Mouse (Mus musculus): ENCODE results near the gene Zbtb16. TPM values are rescaled to one million over a fixed set of nuclear protein-coding genes. Genes with fewer than 3 reads are reported as not detected.
A peak's percentile ranks its signal among the peaks of the same experiment; 100 is the strongest.

Gene Zbtb16
- polyA plus RNA-seq, 1 experiment from 2014 or later, result 6.9 TPM

DNA sequence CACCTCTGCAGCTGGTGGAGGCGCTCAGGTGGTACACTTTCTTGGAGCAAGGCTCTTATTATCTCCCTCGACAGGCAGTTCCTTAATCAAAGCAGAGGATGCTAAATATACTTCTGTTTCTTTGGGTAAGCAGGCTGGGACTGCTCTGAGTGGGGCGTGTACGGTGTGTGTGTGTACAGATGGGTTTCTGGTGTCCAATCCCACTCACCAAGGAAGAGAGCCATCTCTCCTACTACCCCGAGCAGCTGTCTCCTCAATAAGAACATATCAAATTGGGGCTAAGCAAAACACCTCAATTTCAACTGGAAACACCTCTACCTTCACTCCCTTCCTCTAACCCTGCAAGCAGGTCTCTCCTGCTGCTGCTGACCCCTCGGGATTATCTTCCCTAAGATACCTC is 162.8 kb downstream of the Zbtb16 start:
- Histone ChIP-seq H3K4me2 (replicated peaks) (no peak overlapping the region), H3K9ac (no peak overlapping the region; the same call in 1 of the 2 replicates), H3K36me3 (no peaks in the 10 kb centered on the region), H3K4me1 (peaks cover 50% of the 10 kb centered on the region), H3K27ac (peak overlapping the region; percentile 67), H3K4me3 (no peak overlapping the region), H3K27me3 (no peaks in the 10 kb centered on the region), H3K9me3 (replicated peaks) (no peaks in the 10 kb centered on the region)
- no peak for ATAC-seq (ENCODE audit: low FRiP score)
- 68% methylated on average over 6 of the region's 6 CpGs for WGBS

DNA sequence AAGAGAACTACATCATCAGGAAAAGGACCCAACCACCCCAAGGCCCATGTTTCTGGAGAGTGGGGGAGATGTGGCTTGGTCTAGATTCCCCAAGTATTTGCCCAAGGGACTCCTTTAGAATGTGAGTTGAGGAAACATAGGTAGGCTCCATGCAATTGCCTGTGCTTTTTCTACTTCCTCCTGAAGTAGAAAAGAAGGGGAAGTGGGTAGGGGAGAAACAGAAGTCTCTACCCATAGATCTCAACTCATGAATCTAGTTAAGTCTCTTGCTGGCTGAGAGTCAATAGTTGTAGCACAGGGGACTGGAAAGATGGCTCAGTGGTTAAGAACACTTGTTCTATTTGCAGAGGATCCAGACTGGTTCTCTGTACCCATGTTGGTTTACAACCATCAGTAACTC is 164.2 kb downstream of the Zbtb16 start:
- Histone ChIP-seq H3K9me3 (replicated peaks) (no peaks in the 10 kb centered on the region), H3K27me3 (0 out of 2 replicates have a peak, but pooled peaks cover under 1% of the 10 kb centered on the region), H3K4me3 (no peak overlapping the region), H3K4me2 (replicated peaks) (no peak overlapping the region), H3K9ac (no peak overlapping the region), H3K27ac (no peak overlapping the region), H3K4me1 (peaks cover 39% of the 10 kb centered on the region), H3K36me3 (no peaks in the 10 kb centered on the region)
- no peak for ATAC-seq (ENCODE audit: low FRiP score)

DNA sequence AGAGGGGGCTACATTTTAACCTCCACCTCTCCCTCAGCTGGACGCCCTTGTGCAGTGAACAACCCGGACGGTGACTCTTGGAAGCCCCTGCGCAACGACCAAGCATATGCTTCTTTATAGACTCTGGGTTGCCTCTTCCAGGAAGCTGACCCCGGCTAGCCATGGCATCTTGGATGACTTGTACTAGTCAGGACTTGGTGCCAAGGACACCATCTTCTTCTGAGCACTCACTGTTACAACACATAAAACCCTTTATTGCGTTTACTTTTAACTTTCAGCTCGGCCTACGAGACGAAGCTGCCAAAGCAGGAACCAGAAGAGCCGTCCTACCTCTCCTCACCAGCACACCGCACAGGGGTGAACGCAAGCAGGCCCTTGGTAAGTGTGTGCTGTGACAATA is 165.9 kb downstream of the Zbtb16 start:
- Histone ChIP-seq H3K4me1 (peaks cover 30% of the 10 kb centered on the region), H3K9ac (no peak overlapping the region), H3K9me3 (replicated peaks) (no peaks in the 10 kb centered on the region), H3K36me3 (no peaks in the 10 kb centered on the region), H3K27ac (no peak overlapping the region), H3K27me3 (0 out of 2 replicates have a peak, but pooled peaks cover 4% of the 10 kb centered on the region), H3K4me3 (no peak overlapping the region), H3K4me2 (replicated peaks) (no peak overlapping the region)
- 89% methylated on average over 13 of the region's 13 CpGs for WGBS
- no peak for ATAC-seq (ENCODE audit: low FRiP score)

DNA sequence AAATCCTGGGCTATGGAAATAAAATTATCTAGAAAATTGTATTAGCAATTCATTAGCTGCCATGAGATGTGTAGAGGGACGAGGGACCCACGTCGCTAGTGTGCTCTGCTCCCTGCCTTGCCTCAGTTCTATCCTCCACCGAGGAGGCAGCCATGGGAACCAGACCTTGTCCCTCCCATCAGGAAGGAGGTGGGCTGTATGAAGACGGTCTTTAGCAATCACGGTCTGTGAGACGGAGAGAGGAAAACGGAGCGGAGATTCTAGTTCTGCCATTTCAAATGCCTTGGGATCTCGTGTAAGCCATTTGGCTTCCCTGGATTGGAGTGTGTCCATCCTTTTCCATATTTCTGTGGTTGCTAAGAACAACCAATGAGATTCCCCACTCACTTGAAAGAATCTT is 166.3 kb downstream of the Zbtb16 start:
- Histone ChIP-seq H3K36me3 (no peaks in the 10 kb centered on the region), H3K27ac (peak overlapping the region; percentile 35; the same call in 1 of the 2 replicates), H3K4me1 (peaks cover 25% of the 10 kb centered on the region), H3K9ac (no peak overlapping the region), H3K27me3 (0 out of 2 replicates have a peak, but pooled peaks cover 4% of the 10 kb centered on the region), H3K4me2 (replicated peaks) (no peak overlapping the region), H3K9me3 (replicated peaks) (no peaks in the 10 kb centered on the region), H3K4me3 (no peak overlapping the region)
- 73% methylated on average over 10 of the region's 10 CpGs for whole genome bisulfite sequencing
- ATAC-seq (ENCODE audit: low FRiP score), result no peak

DNA sequence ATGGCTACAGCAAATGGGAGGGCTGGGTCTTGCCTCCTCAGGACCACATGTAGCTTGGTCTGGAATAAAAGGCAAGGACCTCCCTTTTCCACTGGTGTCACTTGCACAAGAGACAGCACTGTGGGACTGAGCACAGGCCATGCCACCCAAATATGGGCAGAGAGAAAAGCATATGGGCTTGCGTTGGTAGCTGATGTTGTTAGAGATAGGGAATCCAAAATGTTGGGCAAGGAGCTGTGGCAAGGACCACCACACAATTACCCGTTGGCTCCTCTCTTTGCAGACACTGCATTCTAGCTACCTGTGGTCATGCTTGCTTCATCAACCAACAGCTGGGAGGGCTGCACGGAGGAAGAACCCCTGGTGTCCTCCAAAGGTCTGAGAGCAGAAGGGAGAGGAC is 169.3 kb downstream of the Zbtb16 start:
- Histone ChIP-seq H3K9me3 (replicated peaks) (no peaks in the 10 kb centered on the region), H3K4me2 (replicated peaks) (no peak overlapping the region), H3K27me3 (0 out of 2 replicates have a peak, but pooled peaks cover 7% of the 10 kb centered on the region), H3K4me1 (peaks cover 26% of the 10 kb centered on the region), H3K27ac (no peak overlapping the region), H3K9ac (no peak overlapping the region), H3K4me3 (no peak overlapping the region), H3K36me3 (no peaks in the 10 kb centered on the region)
- no peak for ATAC-seq (ENCODE audit: low FRiP score)
- 87% methylated on average over 3 of the region's 3 CpGs for WGBS

DNA sequence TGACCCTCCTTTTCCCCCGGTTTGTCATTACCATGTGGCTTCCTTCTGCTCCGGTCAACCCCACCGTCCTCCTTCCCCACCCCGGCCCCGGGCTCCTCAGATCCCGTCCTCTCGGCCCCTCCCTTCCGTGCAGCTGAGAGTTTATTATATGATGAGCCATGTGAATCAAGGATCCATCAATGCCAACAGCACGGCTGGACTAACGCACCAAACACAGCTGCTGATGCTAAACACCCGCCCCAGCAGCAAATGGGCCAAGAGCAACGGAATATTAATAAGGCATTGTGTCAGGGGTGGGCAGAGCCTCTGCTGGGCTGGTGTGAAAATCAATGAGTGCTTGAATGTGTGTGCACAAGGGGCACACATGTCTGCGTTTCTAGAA is 173.0 kb downstream of the Zbtb16 start:
- WGBS, result 18% methylated on average over 13 of the region's 13 CpGs
- peak overlapping the region; percentile 35 for H3K4me2 ChIP-seq (replicated peaks)
- no peak overlapping the region for H3K9ac ChIP-seq
- peak; percentile 76 for ATAC-seq (ENCODE audit: low FRiP score)
- H3K27ac ChIP-seq, result peak overlapping the region; percentile 78
- H3K27me3 ChIP-seq, result 0 out of 2 replicates have a peak, but pooled peaks cover 7% of the 10 kb centered on the region
- H3K36me3 ChIP-seq, result 0 out of 2 replicates have a peak, but pooled peaks cover 5% of the 10 kb centered on the region
- no peak overlapping the region for H3K4me3 ChIP-seq
- H3K4me1 ChIP-seq, result peaks cover 36% of the 10 kb centered on the region
- 0 out of 2 replicates have a peak, but pooled peaks cover 3% of the 10 kb centered on the region for H3K9me3 ChIP-seq (replicated peaks)

DNA sequence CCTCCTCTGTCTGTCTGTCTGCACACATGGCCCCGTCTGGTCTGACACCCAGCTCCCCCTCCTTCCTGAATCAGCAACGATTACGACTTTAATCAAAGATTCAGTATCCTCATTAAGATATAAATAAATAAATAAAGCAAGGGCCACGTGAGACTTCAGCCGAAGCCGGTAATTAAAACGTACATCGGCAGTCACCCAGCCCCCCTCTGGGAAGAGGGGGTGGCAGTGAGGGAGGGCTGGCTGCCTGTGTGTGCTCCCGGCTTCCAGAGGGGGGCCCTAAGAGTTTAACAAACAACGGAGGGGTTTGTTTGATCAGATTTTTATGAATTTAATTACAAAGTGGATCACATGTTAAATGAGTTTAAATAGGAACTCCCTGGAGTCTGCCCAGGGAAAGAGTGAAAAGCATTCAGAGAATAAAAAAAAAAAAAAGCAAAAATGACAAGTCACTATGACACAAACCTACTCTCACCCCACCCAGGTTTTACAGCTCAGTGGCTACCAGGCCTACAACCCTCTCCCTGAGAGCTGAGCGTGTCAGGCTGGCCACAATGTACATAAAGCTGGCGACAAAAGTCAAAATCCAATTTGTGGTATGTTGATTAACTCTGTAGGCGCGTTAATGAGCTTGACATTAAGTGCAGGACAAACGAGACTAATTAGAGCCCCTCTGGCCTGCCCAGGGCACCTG is 173.5 kb downstream of the Zbtb16 start:
- no peak overlapping the region for H3K9ac ChIP-seq
- H3K4me1 ChIP-seq, result peaks cover 36% of the 10 kb centered on the region
- peak overlapping the region; percentile 79 for H3K27ac ChIP-seq
- H3K9me3 ChIP-seq (replicated peaks), result 0 out of 2 replicates have a peak, but pooled peaks cover 3% of the 10 kb centered on the region
- peak; percentile 62 for ATAC-seq (ENCODE audit: low FRiP score)
- H3K27me3 ChIP-seq, result 0 out of 2 replicates have a peak, but pooled peaks cover 7% of the 10 kb centered on the region
- 0 out of 2 replicates have a peak, but pooled peaks cover 5% of the 10 kb centered on the region for H3K36me3 ChIP-seq
- H3K4me3 ChIP-seq, result no peak overlapping the region
- 25% methylated on average over 15 of the region's 15 CpGs for WGBS
- peak overlapping the region; percentile 35 for H3K4me2 ChIP-seq (replicated peaks)

DNA sequence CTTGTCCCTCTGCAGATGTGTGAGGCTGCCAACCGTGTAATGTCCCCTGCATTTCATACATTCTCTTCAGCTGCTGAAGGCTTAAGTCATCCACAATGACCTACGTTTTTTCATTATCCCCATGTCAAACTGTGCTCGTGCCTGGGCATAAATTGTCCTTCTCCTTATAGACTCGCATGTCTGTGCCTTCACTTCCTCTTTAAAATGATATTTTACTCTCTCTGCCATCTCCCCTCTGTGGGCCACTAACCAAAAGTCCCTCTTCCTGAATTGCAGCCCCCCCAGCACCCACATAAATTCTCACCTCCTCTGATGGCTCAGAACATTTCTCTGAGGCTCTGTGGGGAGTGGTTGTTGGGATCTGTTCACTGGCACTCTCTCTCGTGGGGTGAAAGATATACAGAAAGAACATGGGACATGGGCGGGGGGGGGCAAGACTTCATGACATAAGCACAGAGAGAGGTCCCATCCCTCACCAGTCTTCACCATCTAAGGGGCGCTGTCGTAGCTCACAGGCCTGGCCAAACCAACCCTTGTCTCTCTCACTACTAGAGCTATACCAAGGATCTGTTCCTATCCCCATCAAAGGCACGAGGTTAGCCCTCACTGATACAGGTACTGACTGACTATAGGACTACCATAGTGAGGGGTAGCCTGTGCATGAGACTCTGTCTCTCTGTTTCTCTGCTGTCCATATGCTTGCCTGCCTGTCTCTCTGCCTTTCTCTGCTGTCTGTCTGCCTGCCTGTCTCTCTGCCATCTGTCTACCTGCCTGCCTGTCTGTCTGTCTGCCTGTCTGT is 174.6 kb downstream of the Zbtb16 start:
- 52% methylated on average over 9 of the region's 9 CpGs for WGBS

DNA sequence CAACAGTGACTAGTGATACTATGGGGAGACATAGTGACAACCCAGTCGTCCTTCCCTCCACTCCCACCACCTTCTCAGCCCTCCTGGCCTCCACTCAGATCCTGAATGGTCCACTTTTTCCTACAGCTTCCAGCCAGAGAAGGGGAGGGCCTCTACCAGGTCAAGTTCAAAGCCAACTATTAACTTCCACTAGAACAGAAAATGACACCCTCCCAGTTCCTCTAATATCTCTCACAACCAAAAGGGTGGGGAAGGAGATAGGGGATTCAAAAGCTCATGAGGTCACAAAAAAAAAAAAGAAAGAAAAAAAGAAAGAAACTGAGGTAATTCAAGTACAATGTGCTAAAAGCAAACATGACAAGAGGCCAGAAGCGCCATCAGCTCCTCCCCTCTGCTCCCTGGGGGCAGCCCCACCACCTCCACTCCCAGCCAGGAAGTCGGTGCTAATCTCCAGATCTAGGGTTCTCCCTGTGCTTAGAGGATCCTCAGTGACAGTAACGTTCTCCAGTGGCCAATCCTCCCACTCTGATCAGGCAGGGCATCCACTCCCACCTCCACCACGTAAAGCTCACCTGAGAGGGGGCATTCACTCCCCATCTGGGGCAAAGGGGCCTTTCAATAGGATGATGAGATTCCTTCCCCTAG is 180.4 kb downstream of the Zbtb16 start:
- no peak for ATAC-seq (ENCODE audit: low FRiP score)
- Histone ChIP-seq H3K4me2 (replicated peaks) (no peak overlapping the region), H3K27me3 (no peaks in the 10 kb centered on the region), H3K4me3 (no peak overlapping the region), H3K9ac (no peak overlapping the region), H3K4me1 (peaks cover 25% of the 10 kb centered on the region), H3K36me3 (0 out of 2 replicates have a peak, but pooled peaks cover 5% of the 10 kb centered on the region), H3K9me3 (replicated peaks) (0 out of 2 replicates have a peak, but pooled peaks cover 3% of the 10 kb centered on the region), H3K27ac (no peak overlapping the region)
- 29% methylated on average over 5 of the region's 5 CpGs for WGBS

More for the DNA sequence above, 174.6 kb downstream of the Zbtb16 start:
- 0 out of 2 replicates have a peak, but pooled peaks cover 4% of the 10 kb centered on the region for H3K27me3 ChIP-seq
- no peak overlapping the region for H3K4me2 ChIP-seq (replicated peaks)
- H3K9me3 ChIP-seq (replicated peaks), result 0 out of 2 replicates have a peak, but pooled peaks cover 3% of the 10 kb centered on the region
- H3K9ac ChIP-seq, result no peak overlapping the region; the same call in 1 of the 2 replicates
- no peak overlapping the region for H3K4me3 ChIP-seq
- H3K27ac ChIP-seq, result peak overlapping the region; percentile 79
- ATAC-seq (ENCODE audit: low FRiP score), result 0 out of 2 replicates have a peak, but pooled peaks have one; percentile 23
- H3K36me3 ChIP-seq, result 0 out of 2 replicates have a peak, but pooled peaks cover 5% of the 10 kb centered on the region
- H3K4me1 ChIP-seq, result peaks cover 39% of the 10 kb centered on the region

DNA sequence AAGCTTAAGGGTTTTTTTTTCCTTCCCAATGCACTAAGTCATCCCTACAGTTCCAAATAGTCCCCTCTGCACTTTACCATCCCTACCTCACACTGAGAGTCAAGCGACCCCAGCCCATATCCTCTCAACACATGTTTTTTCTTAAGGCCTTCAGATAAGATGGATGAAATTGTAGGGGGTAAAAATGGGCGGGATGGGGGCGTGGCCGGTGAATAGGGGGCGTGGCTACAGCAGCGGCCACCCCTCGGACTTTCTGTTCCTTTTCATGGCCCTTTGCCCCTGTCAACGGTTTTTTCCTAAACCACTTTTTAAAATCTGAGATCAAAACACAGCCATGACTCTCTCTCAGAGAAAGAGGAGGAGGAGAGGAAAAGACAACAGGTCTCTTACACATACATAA is 181.3 kb downstream of the Zbtb16 start:
- no peak overlapping the region for H3K9ac ChIP-seq
- 0 out of 2 replicates have a peak, but pooled peaks cover 5% of the 10 kb centered on the region for H3K36me3 ChIP-seq
- ATAC-seq (ENCODE audit: low FRiP score), result no peak
- 5% methylated on average over 8 of the region's 8 CpGs for WGBS
- no peak overlapping the region for H3K4me2 ChIP-seq (replicated peaks)
- no peak overlapping the region for H3K4me3 ChIP-seq
- H3K27me3 ChIP-seq, result no peaks in the 10 kb centered on the region
- peaks cover 28% of the 10 kb centered on the region for H3K4me1 ChIP-seq
- H3K9me3 ChIP-seq (replicated peaks), result 0 out of 2 replicates have a peak, but pooled peaks cover 3% of the 10 kb centered on the region
- H3K27ac ChIP-seq, result no peak overlapping the region

DNA sequence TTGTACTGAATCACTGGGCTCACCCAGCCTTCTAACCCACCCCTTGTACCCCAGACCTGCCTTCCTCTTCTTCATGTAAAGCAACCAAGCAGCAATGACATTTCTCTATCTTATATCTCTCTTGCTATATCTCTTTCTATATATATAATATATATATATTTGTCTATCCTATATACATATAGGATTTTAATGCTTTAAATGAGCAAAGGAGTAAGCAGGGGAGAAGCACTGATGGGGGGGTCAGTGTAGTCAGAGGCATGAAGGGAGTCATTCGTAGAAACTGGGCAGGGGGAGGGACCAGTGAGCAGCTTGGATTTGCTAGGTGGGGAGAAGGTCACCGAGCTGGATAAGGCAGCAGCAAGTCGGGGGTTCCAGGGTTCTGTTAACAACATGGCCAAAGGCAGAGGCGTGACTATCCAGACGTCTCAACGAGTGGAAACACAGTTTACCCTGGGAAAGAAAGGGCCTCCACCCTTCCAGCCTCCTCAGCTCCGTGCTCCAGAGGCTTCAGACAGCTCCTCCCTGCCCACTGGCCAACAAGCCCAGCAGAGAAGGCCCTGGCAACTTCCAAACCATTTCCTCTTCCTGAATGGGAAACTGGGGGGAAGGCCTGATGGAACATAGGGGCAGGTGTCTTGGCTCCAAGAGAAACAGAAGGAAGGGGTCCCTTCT is 182.5 kb downstream of the Zbtb16 start:
- 40% methylated on average over 7 of the region's 7 CpGs for WGBS
- Histone ChIP-seq H3K9ac (no peak overlapping the region), H3K4me2 (replicated peaks) (no peak overlapping the region), H3K27me3 (no peaks in the 10 kb centered on the region), H3K4me3 (no peak overlapping the region), H3K36me3 (no peaks in the 10 kb centered on the region), H3K27ac (no peak overlapping the region), H3K4me1 (peaks cover 39% of the 10 kb centered on the region), H3K9me3 (replicated peaks) (no peaks in the 10 kb centered on the region)
- no peak for ATAC-seq (ENCODE audit: low FRiP score)

All from hindbrain, embryonic 12.5 days (tissue).